Mouse (Mus musculus) colon, adult 2 months (tissue): Measurements from ENCODE around the gene Ifi214. TPM values are rescaled to one million over a fixed set of nuclear protein-coding genes. Genes with fewer than 3 reads are reported as not detected.

Experiments used
- polyA plus RNA-seq: library from polyadenylated mRNA; depleted of rRNA; stranded (reverse); fragments of >200 nt; gene quantifications from 2 replicates; pipeline ENCODE4 v1.2.3, GENCODE M21; 2012; rRNA removed

Ifi214 gene
- 0.05 TPM in 1 of 2 replicates, not detected in the other for polyA plus RNA-seq

GRCm38 (mm10) chr1:173535791-173536190 is at the start of gene Ifi214:
TSS of gene Ifi214 (minus strand) at chr1:173535957.

DNA sequence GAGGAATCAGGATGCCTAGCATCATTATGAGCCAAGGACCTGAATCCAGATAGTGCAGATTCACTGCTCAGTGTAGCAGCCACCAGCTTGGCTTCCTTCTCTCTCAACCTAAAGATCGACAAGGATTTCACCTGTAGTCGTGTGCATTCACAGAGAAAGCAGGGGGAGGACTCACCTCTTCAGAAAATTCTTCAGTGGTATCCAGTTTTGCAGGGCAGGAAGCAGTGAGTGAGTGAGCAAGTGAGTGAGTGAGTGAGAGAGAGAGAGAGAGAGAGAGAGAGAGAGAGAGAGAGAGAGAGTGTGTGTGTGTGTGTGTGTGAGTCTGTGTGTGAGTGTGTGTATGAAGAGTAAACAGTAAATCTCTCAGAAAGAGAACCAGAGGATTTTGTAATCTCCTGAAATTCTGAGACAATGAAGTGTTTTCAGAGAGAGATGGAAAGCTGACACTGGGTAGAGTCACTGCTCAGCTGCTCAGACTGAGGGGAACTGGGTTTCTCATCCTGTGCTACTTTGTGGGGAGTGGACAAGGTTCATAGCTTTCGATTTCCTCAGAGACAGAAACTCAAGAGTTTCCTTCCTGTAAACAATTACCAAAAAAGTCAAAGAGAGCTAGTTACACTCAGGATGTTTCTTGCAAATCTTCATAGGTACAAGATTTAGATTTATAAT is 44.8 kb downstream of the Ifi214 start, which contains the start of gene Ifi206:
TSS of gene Ifi206 (minus strand) at position 230 of the 669 bp plus-strand sequence.

Other genes with a start within 250 kb of the Ifi214 start
- 12.9 and 18.3 TPM in 2 replicates for gene Ackr1, start 202.2 kb downstream of the Ifi214 start, polyA plus RNA-seq
- 9.1 and 10.1 TPM in 2 replicates for gene Aim2, start 185.1 kb downstream of the Ifi214 start, polyA plus RNA-seq
- 11.3 and 14.2 TPM in 2 replicates for gene Cadm3, start 168.3 kb downstream of the Ifi214 start, polyA plus RNA-seq
- 0.20 and 0.25 TPM in 2 replicates for gene Ifi206, start 44.9 kb downstream of the Ifi214 start, polyA plus RNA-seq
- 0.09 and 0.34 TPM in 2 replicates for gene Ifi213, start 63.3 kb upstream of the Ifi214 start, polyA plus RNA-seq
- 0.06 and 0.17 TPM in 2 replicates for gene Ifi209, start 95.0 kb upstream of the Ifi214 start, polyA plus RNA-seq
- gene Ifi208, start 137.7 kb upstream of the Ifi214 start, polyA plus RNA-seq, result 0.28 and 0.45 TPM in 2 replicates
- gene Ifi207, start 205.8 kb upstream of the Ifi214 start, polyA plus RNA-seq, result 1.1 TPM in 2 replicates
- 0.17 and 0.29 TPM in 2 replicates for gene Ifi204, start 231.0 kb upstream of the Ifi214 start, polyA plus RNA-seq